Mouse (Mus musculus) stomach, postnatal 0 days (tissue): ENCODE data around the gene Sytl3.
"Not testable (repeated sequence)": the region's sequence is repeated elsewhere in the genome, so short reads cannot be mapped to it uniquely, and the experiment has no call there.

Experiments
- CTCF ChIP-seq: IDR thresholded peaks from 2 replicates; pipeline ENCODE4 v1.5.1; 2016; ENCODE audit warnings: antibody characterized with exemption, low read depth, mild to moderate bottlenecking, moderate library complexity
- EP300 ChIP-seq: optimal IDR thresholded peaks from 2 replicates; pipeline ENCODE3; 2016; ENCODE audit warnings: antibody characterized with exemption

GRCm38 (mm10) chr17:6638444-6638843, 20.4 kb upstream of the Sytl3 start:
- TF ChIP-seq CTCF, EP300: not testable (repeated sequence)
